Mouse (Mus musculus) heart, embryonic 10.5 days (tissue): ENCODE measurements around the gene Fras1. TPM values are rescaled to one million over a fixed set of nuclear protein-coding genes. Genes with fewer than 3 reads are reported as not detected.

Experiments
- DNase-seq: peaks from one replicate; pipeline ENCODE4 v3.0.0-alpha.2; 2017; ENCODE audit warnings: low spot score
- H3K27ac ChIP-seq: fragments of 300-500 bp; sonication (generic); 2 replicates; pipeline ENCODE4 v1.5.1; 2016; ENCODE audit warnings: mild to moderate bottlenecking
- H3K27me3 ChIP-seq: fragments of 300-500 bp; sonication (generic); 2 replicates; pipeline ENCODE4 v1.6.1; 2016; ENCODE audit warnings: mild to moderate bottlenecking; ENCODE audit not compliant: poor library complexity, insufficient read depth, severe bottlenecking
- H3K36me3 ChIP-seq: fragments of 300-500 bp; sonication (generic); 2 replicates; pipeline ENCODE4 v1.6.1; 2016; ENCODE audit warnings: mild to moderate bottlenecking, moderate library complexity
- H3K4me1 ChIP-seq: fragments of 300-500 bp; sonication (generic); 2 replicates; pipeline ENCODE4 v1.6.1; 2016; ENCODE audit warnings: mild to moderate bottlenecking
- H3K4me3 ChIP-seq: fragments of 300-500 bp; sonication (generic); 2 replicates; pipeline ENCODE4 v1.5.1; 2016; ENCODE audit warnings: mild to moderate bottlenecking, moderate library complexity
- H3K9me3 ChIP-seq: fragments of 300-500 bp; sonication (generic); 2 replicates; pipeline ENCODE4 v1.6.1; 2016; ENCODE audit warnings: mild to moderate bottlenecking, moderate library complexity
- WGBS: fragments of 180-500 bp; shearing (Covaris S2); methylation state at CpG from one replicate; pipeline ENCODE4 v1.1.7; 2016; 5-methylcytosine and 5-hydroxymethylcytosine counted together
- polyA plus RNA-seq: library from polyadenylated mRNA; unstranded; fragments of >200 nt; fragmentation: Nextera tagmentation; extraction: Ambion mirVana; gene quantifications from 2 replicates; pipeline ENCODE4 v1.2.1, GENCODE M21; 2016

Fras1 gene
- polyA plus RNA-seq, 1 experiment from 2014 or later: 26.9 TPM

- whole genome bisulfite sequencing: 80% methylated on average over 4 of the region's 4 CpGs
- no peak for DNase-seq
- Histone ChIP-seq H3K4me3 (no peak overlapping the region), H3K4me1 (no peaks in the 10 kb centered on the region), H3K27me3 (no peaks in the 10 kb centered on the region), H3K9me3 (no peaks in the 10 kb centered on the region), H3K27ac (no peak overlapping the region), H3K36me3 (peaks cover 52% of the 10 kb centered on the region)
Observed at GRCm38 (mm10) chr5:96574586-96574985, 200.8 kb downstream of the Fras1 start.

- Histone ChIP-seq H3K36me3 (peaks cover 26% of the 10 kb centered on the region), H3K4me1 (peaks cover 6% of the 10 kb centered on the region), H3K9me3 (no peaks in the 10 kb centered on the region), H3K4me3 (no peak overlapping the region), H3K27ac (no peak overlapping the region), H3K27me3 (no peaks in the 10 kb centered on the region)
- 73% methylated on average over 3 of the region's 3 CpGs for WGBS
- no peak for DNase-seq
Observed at GRCm38 (mm10) chr5:96578705-96579104, 204.9 kb downstream of the Fras1 start.

- no peaks in the 10 kb centered on the region for H3K9me3 ChIP-seq
- 37% methylated on average over 5 of the region's 5 CpGs for WGBS
- H3K4me1 ChIP-seq: peaks cover 6% of the 10 kb centered on the region
- no peaks in the 10 kb centered on the region for H3K27me3 ChIP-seq
- no peak for DNase-seq
- H3K27ac ChIP-seq: no peak overlapping the region
- H3K36me3 ChIP-seq: peaks cover 23% of the 10 kb centered on the region
- no peak overlapping the region for H3K4me3 ChIP-seq
Observed at GRCm38 (mm10) chr5:96579938-96580337, 206.2 kb downstream of the Fras1 start.

GRCm38 (mm10) chr5:96584730-96585129, 211.0 kb downstream of the Fras1 start:
- H3K36me3 ChIP-seq: peaks cover 21% of the 10 kb centered on the region; the same call in 1 of the 2 replicates
- H3K27me3 ChIP-seq: no peaks in the 10 kb centered on the region
- 78% methylated on average over 5 of the region's 5 CpGs for WGBS
- H3K4me3 ChIP-seq: no peak overlapping the region
- DNase-seq: no peak
- H3K9me3 ChIP-seq: no peaks in the 10 kb centered on the region
- H3K4me1 ChIP-seq: peaks cover 5% of the 10 kb centered on the region
- no peak overlapping the region for H3K27ac ChIP-seq

GRCm38 (mm10) chr5:96590621-96591020, 216.9 kb downstream of the Fras1 start:
- WGBS: 90% methylated on average over 6 of the region's 6 CpGs
- H3K27ac ChIP-seq: no peak overlapping the region

GRCm38 (mm10) chr5:96595793-96596192, 222.0 kb downstream of the Fras1 start:
- Histone ChIP-seq H3K27me3 (no peaks in the 10 kb centered on the region), H3K9me3 (no peaks in the 10 kb centered on the region), H3K4me1 (no peaks in the 10 kb centered on the region), H3K4me3 (no peak overlapping the region), H3K36me3 (peaks cover 29% of the 10 kb centered on the region), H3K27ac (no peak overlapping the region)
- WGBS: 82% methylated on average over 5 of the region's 5 CpGs
- DNase-seq: no peak

More at GRCm38 (mm10) chr5:96590621-96591020, 216.9 kb downstream of the Fras1 start:
- Histone ChIP-seq H3K4me3 (no peak overlapping the region), H3K36me3 (peaks cover 16% of the 10 kb centered on the region; the same call in 1 of the 2 replicates), H3K27me3 (no peaks in the 10 kb centered on the region), H3K4me1 (no peaks in the 10 kb centered on the region), H3K9me3 (no peaks in the 10 kb centered on the region)
- DNase-seq: no peak

GRCm38 (mm10) chr5:96603974-96604769, 230.4 kb downstream of the Fras1 start:
- Histone ChIP-seq H3K36me3 (peaks cover 20% of the 10 kb centered on the region; the same call in 1 of the 2 replicates), H3K4me1 (no peaks in the 10 kb centered on the region), H3K27ac (no peak overlapping the region), H3K9me3 (no peaks in the 10 kb centered on the region), H3K27me3 (no peaks in the 10 kb centered on the region), H3K4me3 (no peak overlapping the region)
- DNase-seq: no peak
- 83% methylated on average over 7 of the region's 7 CpGs for WGBS

- Histone ChIP-seq H3K27me3 (no peaks in the 10 kb centered on the region), H3K27ac (no peak overlapping the region), H3K36me3 (0 out of 2 replicates have a peak, but pooled peaks cover 8% of the 10 kb centered on the region), H3K9me3 (no peaks in the 10 kb centered on the region), H3K4me3 (no peak overlapping the region), H3K4me1 (no peaks in the 10 kb centered on the region)
- 80% methylated on average over 5 of the region's 5 CpGs for WGBS
- DNase-seq: no peak
Observed at GRCm38 (mm10) chr5:96608036-96608435, 234.3 kb downstream of the Fras1 start.

- no peaks in the 10 kb centered on the region for H3K9me3 ChIP-seq
- no peak overlapping the region for H3K4me3 ChIP-seq
- no peak for DNase-seq
- no peak overlapping the region for H3K27ac ChIP-seq
- H3K4me1 ChIP-seq: no peaks in the 10 kb centered on the region
- 87% methylated on average over 3 of the region's 3 CpGs for WGBS
- H3K27me3 ChIP-seq: no peaks in the 10 kb centered on the region
- 0 out of 2 replicates have a peak, but pooled peaks cover 8% of the 10 kb centered on the region for H3K36me3 ChIP-seq
Observed at GRCm38 (mm10) chr5:96608581-96609280, 235.0 kb downstream of the Fras1 start.

GRCm38 (mm10) chr5:96612077-96612476, 238.3 kb downstream of the Fras1 start:
- Histone ChIP-seq H3K27me3 (no peaks in the 10 kb centered on the region), H3K9me3 (no peaks in the 10 kb centered on the region), H3K4me3 (no peak overlapping the region), H3K27ac (no peak overlapping the region), H3K4me1 (peaks cover 14% of the 10 kb centered on the region), H3K36me3 (0 out of 2 replicates have a peak, but pooled peaks cover 8% of the 10 kb centered on the region)
- no peak for DNase-seq
- WGBS: 86% methylated on average over 10 of the region's 10 CpGs

GRCm38 (mm10) chr5:96616954-96617646, 243.3 kb downstream of the Fras1 start:
- Histone ChIP-seq H3K4me1 (peaks cover 42% of the 10 kb centered on the region), H3K9me3 (no peaks in the 10 kb centered on the region), H3K27me3 (no peaks in the 10 kb centered on the region), H3K27ac (peak overlapping the region; percentile 71), H3K4me3 (0 out of 2 replicates have a peak overlapping the region, but pooled peaks have one; percentile 13), H3K36me3 (peaks cover 7% of the 10 kb centered on the region; the same call in 1 of the 2 replicates)
- WGBS: 24% methylated on average over 6 of the region's 6 CpGs
- peak; percentile 86 for DNase-seq

- Histone ChIP-seq H3K4me1 (peaks cover 51% of the 10 kb centered on the region), H3K27ac (peak overlapping the region; percentile 71), H3K9me3 (no peaks in the 10 kb centered on the region), H3K36me3 (peaks cover 7% of the 10 kb centered on the region; the same call in 1 of the 2 replicates), H3K4me3 (no peak overlapping the region), H3K27me3 (no peaks in the 10 kb centered on the region)
- no peak for DNase-seq
- WGBS: 44% methylated on average over 2 of the region's 2 CpGs
Observed at GRCm38 (mm10) chr5:96618008-96618407, 244.3 kb downstream of the Fras1 start.
